Mouse (Mus musculus) testis, adult 2 months (tissue): Measurements from ENCODE around the gene Kcne1. TPM values are rescaled to one million over a fixed set of nuclear protein-coding genes. Genes with fewer than 3 reads are reported as not detected.
A peak's percentile ranks its signal among the peaks of the same experiment; 100 is the strongest.

Source experiments
- H3K27ac ChIP-seq: fragments of 200-500 bp; 2 replicates; pipeline ENCODE4 v1.5.1; 2012; ENCODE audit warnings: low read depth, low read length; ENCODE audit not compliant: control insufficient read depth, insufficient read depth
- H3K27me3 ChIP-seq: fragments of 200-500 bp; 2 replicates; pipeline ENCODE4 v1.6.1; 2012; ENCODE audit warnings: mild to moderate bottlenecking, low read length, moderate library complexity; ENCODE audit not compliant: control insufficient read depth, insufficient read depth
- H3K36me3 ChIP-seq: fragments of 200-500 bp; 2 replicates; pipeline ENCODE4 v1.6.1; 2012; ENCODE audit warnings: mild to moderate bottlenecking, low read length; ENCODE audit not compliant: control insufficient read depth, insufficient read depth
- H3K4me1 ChIP-seq: fragments of 200-500 bp; 2 replicates; pipeline ENCODE4 v1.6.1; 2012; ENCODE audit warnings: low read length; ENCODE audit not compliant: control insufficient read depth, insufficient read depth
- H3K4me3 ChIP-seq: fragments of 200-500 bp; 2 replicates; pipeline ENCODE4 v1.5.1; 2012; ENCODE audit warnings: low read depth, mild to moderate bottlenecking, low read length, moderate library complexity, mixed read lengths; ENCODE audit not compliant: control insufficient read depth
- CTCF ChIP-seq: fragments of 200-500 bp; IDR thresholded peaks from 2 replicates; pipeline ENCODE4 v1.5.1; 2012; ENCODE audit warnings: low read depth, mild to moderate bottlenecking, inconsistent platforms, low read length, moderate library complexity; ENCODE audit not compliant: control insufficient read depth, insufficient read depth, insufficient replicate concordance
- POLR2A ChIP-seq: fragments of 200-500 bp; IDR thresholded peaks from 2 replicates; pipeline ENCODE4 v1.6.1; 2012; ENCODE audit warnings: low read depth, mild to moderate bottlenecking, inconsistent platforms, low read length, moderate library complexity; ENCODE audit not compliant: control insufficient read depth
- polyA plus RNA-seq: library from polyadenylated mRNA; depleted of rRNA; stranded (reverse); fragments of >200 nt; gene quantifications from 2 replicates; pipeline ENCODE4 v1.2.3, GENCODE M21; 2012

Gene Kcne1
- polyA plus RNA-seq, 1 experiment = 0.32 TPM

GRCm38 (mm10) chr16:92398574-92399118, 39.4 kb upstream of the Kcne1 start:
- H3K27ac ChIP-seq = peak overlapping the region; percentile 64
- H3K4me1 ChIP-seq = peaks cover 2% of the 10 kb centered on the region; the same call in 1 of the 2 replicates
- H3K36me3 ChIP-seq = no peaks in the 10 kb centered on the region
- H3K27me3 ChIP-seq = no peaks in the 10 kb centered on the region
- no peak overlapping the region; the same call in 1 of the 2 replicates for H3K4me3 ChIP-seq
- no peak for TF ChIP-seq POLR2A

- Histone ChIP-seq H3K27ac (peak overlapping the region; percentile 64), H3K4me3 (no peak overlapping the region), H3K27me3 (no peaks in the 10 kb centered on the region), H3K36me3 (no peaks in the 10 kb centered on the region), H3K4me1 (peaks cover 2% of the 10 kb centered on the region; the same call in 1 of the 2 replicates)
- TF ChIP-seq CTCF (no peak), POLR2A (no peak)
Measured at GRCm38 (mm10) chr16:92397745-92398573, 38.7 kb upstream of the Kcne1 start.

- Histone ChIP-seq H3K4me1 (peaks cover 2% of the 10 kb centered on the region; the same call in 1 of the 2 replicates), H3K27ac (no peak overlapping the region), H3K4me3 (no peak overlapping the region), H3K36me3 (no peaks in the 10 kb centered on the region), H3K27me3 (no peaks in the 10 kb centered on the region)
- TF ChIP-seq POLR2A = no peak
- TF ChIP-seq CTCF = no peak
Measured at GRCm38 (mm10) chr16:92393732-92394131, 34.5 kb upstream of the Kcne1 start.

GRCm38 (mm10) chr16:92387692-92388091, 28.4 kb upstream of the Kcne1 start:
- no peak overlapping the region for H3K4me3 ChIP-seq
- H3K27ac ChIP-seq = no peak overlapping the region
- no peaks in the 10 kb centered on the region for H3K4me1 ChIP-seq
- no peaks in the 10 kb centered on the region for H3K27me3 ChIP-seq
- TF ChIP-seq CTCF (no peak), POLR2A (no peak)
- H3K36me3 ChIP-seq = no peaks in the 10 kb centered on the region

GRCm38 (mm10) chr16:92385062-92385461, 25.8 kb upstream of the Kcne1 start:
- H3K4me1 ChIP-seq = no peaks in the 10 kb centered on the region
- H3K27ac ChIP-seq = no peak overlapping the region
- TF ChIP-seq POLR2A (no peak), CTCF (peak; percentile 75)
- no peak overlapping the region for H3K4me3 ChIP-seq
- H3K27me3 ChIP-seq = no peaks in the 10 kb centered on the region
- H3K36me3 ChIP-seq = no peaks in the 10 kb centered on the region

- no peaks in the 10 kb centered on the region for H3K4me1 ChIP-seq
- no peaks in the 10 kb centered on the region for H3K36me3 ChIP-seq
- no peaks in the 10 kb centered on the region for H3K27me3 ChIP-seq
- H3K27ac ChIP-seq = no peak overlapping the region
- TF ChIP-seq POLR2A (no peak), CTCF (no peak)
- no peak overlapping the region for H3K4me3 ChIP-seq
Measured at GRCm38 (mm10) chr16:92383412-92383811, 24.1 kb upstream of the Kcne1 start.

- TF ChIP-seq POLR2A (no peak), CTCF (no peak)
- H3K27ac ChIP-seq = no peak overlapping the region
- no peak overlapping the region for H3K4me3 ChIP-seq
- H3K4me1 ChIP-seq = no peaks in the 10 kb centered on the region
- H3K36me3 ChIP-seq = no peaks in the 10 kb centered on the region
- H3K27me3 ChIP-seq = no peaks in the 10 kb centered on the region
Measured at GRCm38 (mm10) chr16:92382508-92382907, 23.2 kb upstream of the Kcne1 start.
